Mouse (Mus musculus) ES-E14 (cell line): ENCODE results near the gene Borcs6. TPM values are rescaled to one million over a fixed set of nuclear protein-coding genes. Genes with fewer than 3 reads are reported as not detected.
A peak's percentile ranks its signal among the peaks of the same experiment; 100 is the strongest.

Experiments
- DNase-seq: peaks from one replicate; pipeline ENCODE4 v3.0.0-alpha.2; 2013; ENCODE audit warnings: low read depth, low spot score
- H3K27ac ChIP-seq: 2 replicates; pipeline ENCODE4 v1.5.1; 2012; ENCODE audit warnings: low read depth, mild to moderate bottlenecking, low read length, moderate library complexity, mixed read lengths; ENCODE audit not compliant: poor library complexity, insufficient read depth, severe bottlenecking
- H3K36me3 ChIP-seq: 2 replicates; pipeline ENCODE4 v1.6.1; 2012; ENCODE audit warnings: mild to moderate bottlenecking, low read length, moderate library complexity, mixed read lengths; ENCODE audit not compliant: control insufficient read depth, poor library complexity, insufficient read depth, severe bottlenecking
- H3K4me1 ChIP-seq, 2 experiments: fragments of 150-350 bp in 1 of 2; sonication (generic) in 1 of 2; 2 replicates each; pipeline ENCODE4 v1.6.1; 2012; ENCODE audit warnings: low read length in 2 of 2, mild to moderate bottlenecking in 1 of 2, mixed read lengths in 1 of 2; ENCODE audit not compliant: control insufficient read depth in 2 of 2, insufficient read depth in 2 of 2, poor library complexity in 1 of 2
- H3K4me3 ChIP-seq, 2 experiments: fragments of 150-350 bp in 1 of 2; sonication (generic) in 1 of 2; 2 replicates each; pipeline ENCODE4 v1.5.1; 2012; ENCODE audit warnings: low read length in 2 of 2, low read depth in 1 of 2, mild to moderate bottlenecking in 1 of 2, mixed read lengths in 1 of 2; ENCODE audit not compliant: insufficient read depth in 1 of 2, poor library complexity in 1 of 2, severe bottlenecking in 1 of 2
- H3K9ac ChIP-seq: 2 replicates; pipeline ENCODE4 v1.6.1; 2012; ENCODE audit warnings: low read depth, mild to moderate bottlenecking, low read length, mixed read lengths; ENCODE audit not compliant: poor library complexity, insufficient read depth, severe bottlenecking
- H3K9me3 ChIP-seq: fragments of 150-350 bp; sonication (generic); 2 replicates; pipeline ENCODE4 v1.6.1; 2012; ENCODE audit warnings: low read depth, mild to moderate bottlenecking, low read length; ENCODE audit not compliant: control insufficient read depth, insufficient read depth
- CHD2 ChIP-seq: IDR thresholded peaks from 2 replicates; pipeline ENCODE4 v1.6.1; 2014; ENCODE audit warnings: mild to moderate bottlenecking, low read depth, low read length, inconsistent platforms
- HCFC1 ChIP-seq: IDR thresholded peaks from 2 replicates; pipeline ENCODE4 v1.6.1; 2012; ENCODE audit warnings: low read length, inconsistent platforms, borderline replicate concordance; ENCODE audit not compliant: insufficient read depth
- MAFK ChIP-seq: IDR thresholded peaks from 2 replicates; pipeline ENCODE4 v1.6.1; 2014; ENCODE audit warnings: mild to moderate bottlenecking, low read depth, low read length, inconsistent platforms; ENCODE audit not compliant: insufficient read depth
- ZC3H11A ChIP-seq: IDR thresholded peaks from 2 replicates; pipeline ENCODE4 v1.6.1; 2012; ENCODE audit warnings: low read depth, mild to moderate bottlenecking, inconsistent platforms, low read length, borderline replicate concordance
- ZNF384 ChIP-seq: IDR thresholded peaks from 2 replicates; pipeline ENCODE4 v1.6.1; 2012; ENCODE audit warnings: low read depth, low read length, inconsistent platforms
- in situ Hi-C, 2 experiments: fragments of 600-800 bp; cut with MboI; formaldehyde crosslinking; loops; one replicate each; pipeline ENCODE4 v1.15.1; 2025; ENCODE audit warnings: low sequenced_read_pairs in 2 of 2, inconsistent platforms in 1 of 2; ENCODE audit not compliant: unreplicated experiment in 2 of 2
- total RNA-seq: library from RNA; depleted of rRNA; stranded (reverse); fragments of 300-350 nt; gene quantifications from 2 replicates; pipeline ENCODE4 v1.2.3, GENCODE M21; 2012

Gene Borcs6
- total RNA-seq, 1 experiment: 6.2 TPM

DNA sequence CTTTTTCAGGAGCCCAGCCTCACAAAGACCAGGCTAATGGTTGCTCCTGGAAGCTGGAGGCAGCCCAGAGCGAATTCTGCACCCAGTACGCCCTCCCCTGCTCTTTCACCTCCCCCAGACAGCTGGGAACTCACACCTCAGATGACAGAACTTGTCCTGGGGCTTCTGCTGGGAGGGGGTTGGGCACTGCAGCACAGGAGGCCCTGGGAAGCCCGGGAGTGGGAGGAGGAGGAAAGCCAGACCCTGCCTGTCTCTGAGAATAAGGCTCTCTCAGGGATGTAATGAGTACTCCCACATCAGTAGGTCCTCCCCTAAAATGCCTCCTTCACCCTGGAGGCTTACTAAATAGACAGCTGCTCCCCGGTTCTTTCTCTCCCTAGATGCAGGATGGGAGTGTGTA is 27.6 kb downstream of the Borcs6 start:
- TF ChIP-seq HCFC1 (no peak), CHD2 (no peak), MAFK (no peak)
- H3K9ac ChIP-seq: no peak overlapping the region

GRCm38 (mm10) chr11:69087597-69087996 is 28.1 kb downstream of the Borcs6 start:
- no peaks in the 10 kb centered on the region for H3K9me3 ChIP-seq
- peaks cover 0 to 23% of the 10 kb centered on the region in 2 experiments; a peak in 1 of 4 replicates for H3K4me1 ChIP-seq
- no peak overlapping the region for H3K27ac ChIP-seq
- DNase-seq: no peak
- H3K9ac ChIP-seq: peak overlapping the region; percentile 89; the same call in 1 of the 2 replicates
- in situ Hi-C loops: no loop called here
- TF ChIP-seq CHD2 (no peak), ZC3H11A (no peak), HCFC1 (no peak), ZNF384 (no peak), MAFK (no peak)
- no peak overlapping the region for H3K4me3 ChIP-seq
- peaks cover 5% of the 10 kb centered on the region; the same call in 1 of the 2 replicates for H3K36me3 ChIP-seq

More for the DNA sequence above, 27.6 kb downstream of the Borcs6 start:
- Histone ChIP-seq H3K4me1 (peaks cover 0 to 22% of the 10 kb centered on the region in 2 experiments; a peak in 1 of 4 replicates), H3K27ac (no peak overlapping the region), H3K4me3 (no peak overlapping the region), H3K36me3 (peaks cover 4% of the 10 kb centered on the region; the same call in 1 of the 2 replicates), H3K9me3 (no peaks in the 10 kb centered on the region)
- in situ Hi-C loops: no loop called here
- DNase-seq: no peak

GRCm38 (mm10) chr11:69088103-69088855 is 28.8 kb downstream of the Borcs6 start, which contains the start of gene Vamp2:
TSS of gene Vamp2 (plus strand) at chr11:69088490.
- no peaks in the 10 kb centered on the region for H3K9me3 ChIP-seq
- peak within 1 kb of the TSS; percentile 5; the same call in 1 of the 2 replicates for H3K27ac ChIP-seq
- peak; percentile 66 for DNase-seq
- in situ Hi-C loops: no loop called here
- H3K4me3 ChIP-seq: peak within 1 kb of the TSS; percentile 83 to 99
- peaks cover 7% of the 10 kb centered on the region; the same call in 1 of the 2 replicates for H3K36me3 ChIP-seq
- peak within 1 kb of the TSS; percentile 89 for H3K9ac ChIP-seq
- peaks cover 0 to 26% of the 10 kb centered on the region in 2 experiments; a peak in 1 of 4 replicates for H3K4me1 ChIP-seq
- TF ChIP-seq HCFC1 (0 out of 2 replicates have a peak, but pooled peaks have one; percentile 23), CHD2 (no peak)

DNA sequence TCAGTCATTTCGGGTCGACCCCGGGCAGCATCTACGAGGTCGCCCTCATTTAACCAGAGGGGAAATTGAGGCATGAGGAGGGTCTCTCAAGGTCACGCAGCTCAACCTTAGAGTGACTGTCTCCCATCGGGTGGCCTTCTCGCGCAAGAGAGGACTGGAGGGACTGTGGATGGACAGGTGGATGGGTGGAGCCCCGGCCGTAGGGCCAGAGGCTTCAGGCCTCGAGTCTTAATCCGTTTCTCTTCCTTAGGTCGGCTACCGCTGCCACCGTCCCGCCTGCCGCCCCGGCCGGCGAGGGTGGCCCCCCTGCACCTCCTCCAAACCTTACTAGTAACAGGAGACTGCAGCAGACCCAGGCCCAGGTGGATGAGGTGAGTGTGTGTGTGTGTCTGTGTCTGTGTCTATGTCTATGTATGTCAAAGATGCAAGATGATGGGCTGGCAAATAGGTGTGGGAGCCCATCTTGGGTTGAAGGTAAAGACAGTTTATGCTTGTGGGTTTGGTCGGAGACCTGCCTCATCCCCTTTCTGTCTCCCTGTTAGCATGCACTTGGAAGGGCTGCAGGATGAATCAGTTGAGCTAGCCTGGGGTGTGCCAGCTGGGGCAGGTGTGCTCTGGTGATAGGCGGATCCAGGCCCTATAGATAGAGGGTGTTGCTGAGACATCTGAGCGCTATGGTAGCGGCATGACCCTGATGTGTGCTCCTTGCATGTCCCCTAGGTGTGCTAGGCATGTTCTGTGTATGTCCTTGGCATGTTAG is 29.5 kb downstream of the Borcs6 start:
- H3K4me3 ChIP-seq: peak overlapping the region; percentile 83 to 99
- H3K27ac ChIP-seq: peak overlapping the region; percentile 5; the same call in 1 of the 2 replicates
- peaks cover 7% of the 10 kb centered on the region; the same call in 1 of the 2 replicates for H3K36me3 ChIP-seq
- H3K4me1 ChIP-seq: peaks cover 0 to 26% of the 10 kb centered on the region in 2 experiments; a peak in 1 of 4 replicates
- H3K9ac ChIP-seq: peak overlapping the region; percentile 89
- no peaks in the 10 kb centered on the region for H3K9me3 ChIP-seq
- in situ Hi-C loops: no loop called here
- no peak for DNase-seq
- TF ChIP-seq ZNF384 (no peak), CHD2 (no peak), ZC3H11A (no peak), MAFK (no peak), HCFC1 (no peak)
